Mouse (Mus musculus): ENCODE results near the gene 2700097O09Rik.
"Not testable (repeated sequence)": the region's sequence is repeated elsewhere in the genome, so short reads cannot be mapped to it uniquely, and the experiment has no call there.

The 2700097O09Rik gene

DNA sequence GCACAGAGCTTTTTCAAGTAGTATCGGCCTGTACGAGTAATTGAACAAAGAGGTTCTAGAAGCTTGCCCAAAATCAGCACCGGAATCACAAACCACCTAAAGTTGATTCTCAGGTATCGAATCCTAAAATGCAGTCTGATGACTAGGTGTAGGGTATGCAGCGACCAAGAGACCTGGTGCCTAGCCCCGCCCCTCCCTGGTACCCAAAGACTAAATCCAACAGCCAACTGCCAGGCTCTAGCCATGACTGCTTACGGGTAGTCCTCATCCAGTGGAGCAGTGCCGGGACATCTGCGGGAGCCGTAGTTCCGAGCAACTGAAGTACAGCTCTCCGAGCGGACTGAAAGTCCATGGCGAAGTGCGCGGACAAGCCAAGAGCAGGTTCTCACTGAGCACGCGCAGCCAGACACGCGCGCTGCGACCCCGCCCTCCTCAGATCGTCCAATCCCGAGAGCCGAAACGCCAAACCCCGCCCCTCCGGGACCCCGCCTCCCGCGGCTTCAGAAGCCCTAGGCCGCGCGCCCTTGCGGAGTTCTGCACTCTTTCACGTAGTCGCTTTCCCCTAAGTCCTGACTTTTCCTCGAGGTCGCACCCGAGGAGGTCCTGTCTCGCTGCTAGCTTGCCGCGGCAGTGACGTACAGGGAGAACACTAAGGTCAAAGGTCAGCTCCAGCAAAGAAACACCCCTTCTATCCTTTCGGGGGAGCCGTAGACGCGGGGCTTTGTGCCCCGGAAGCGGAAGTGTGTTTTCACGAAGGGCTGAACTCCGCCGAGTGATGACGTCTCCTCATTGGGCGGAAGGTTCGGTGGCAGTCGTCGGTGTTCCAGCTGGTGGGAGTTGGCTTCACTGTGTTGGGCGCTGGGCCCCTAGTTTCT lies at the start of gene 2700097O09Rik, which contains the start of gene Srp54a:
Gene 2700097O09Rik (minus strand): TSS at position 385 of the 875 bp plus-strand sequence.
Gene Srp54a (plus strand): TSS at position 537 of the 875 bp plus-strand sequence.
- peak; percentile 95 for DNase-seq

DNA sequence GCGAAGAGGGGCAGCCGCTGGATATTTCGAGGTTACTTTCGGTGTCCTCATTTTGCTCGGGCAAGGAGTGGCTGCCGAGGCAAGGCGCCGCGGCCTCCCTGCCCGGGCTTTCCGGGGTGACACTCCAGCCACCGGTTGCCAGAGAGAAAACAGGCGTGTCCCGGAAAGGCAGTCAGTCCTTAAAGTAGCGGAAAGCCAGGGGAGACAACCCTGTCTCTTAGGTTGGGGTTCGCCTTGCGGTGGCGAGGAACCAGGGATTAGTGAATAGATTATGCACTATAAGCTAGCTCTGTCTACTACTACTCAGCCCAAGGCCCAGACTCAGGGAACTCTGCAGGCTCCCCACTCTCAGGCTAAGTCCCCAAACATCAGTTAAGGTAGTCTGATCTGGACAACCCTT lies 44.8 kb upstream of the 2700097O09Rik start:
- DNase-seq = not testable (repeated sequence)

DNA sequence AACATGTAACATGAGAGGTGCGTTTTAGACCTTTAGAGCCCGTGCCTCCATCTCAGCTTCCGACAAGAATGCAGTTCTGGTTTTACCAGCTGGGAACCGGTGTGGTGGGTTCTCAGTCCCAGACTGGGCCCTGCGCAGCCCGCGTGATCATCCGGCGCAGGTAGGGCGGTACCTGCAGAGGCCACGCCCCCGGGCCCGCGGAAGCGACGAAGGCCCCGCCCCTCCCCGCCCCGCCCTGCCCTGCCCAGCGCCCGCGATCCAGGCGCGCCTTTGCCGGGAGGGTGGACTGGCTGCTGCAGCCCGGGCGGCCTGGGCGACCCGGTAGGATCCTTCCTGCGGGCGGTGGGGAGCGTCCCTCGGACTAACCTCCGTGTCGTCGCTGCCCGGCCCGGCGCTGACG lies 44.3 kb upstream of the 2700097O09Rik start, which contains the start of gene Fam177a:
Gene Fam177a (plus strand): TSS at position 228 of the 400 bp plus-strand sequence.
- DNase-seq = not testable (repeated sequence)

DNA sequence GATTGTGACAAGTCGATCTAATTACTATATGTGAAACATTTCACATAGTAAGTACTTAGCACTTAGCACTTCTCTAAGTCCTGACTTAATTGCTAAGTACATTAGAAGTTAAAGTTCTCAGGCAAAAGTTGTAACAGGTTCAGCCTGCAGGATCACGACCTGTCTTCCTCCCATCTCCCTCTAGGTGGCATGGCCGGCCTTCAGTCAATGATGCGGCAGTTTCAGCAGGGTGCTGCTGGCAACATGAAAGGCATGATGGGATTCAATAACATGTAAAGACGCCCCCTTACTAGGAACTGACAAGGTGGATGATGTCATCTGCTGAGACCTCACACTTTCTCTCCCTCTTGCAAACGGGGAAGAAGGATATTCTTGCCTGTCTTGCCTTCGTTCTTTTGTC lies 32.7 kb upstream of the 2700097O09Rik start:
- not testable (repeated sequence) for DNase-seq

DNA sequence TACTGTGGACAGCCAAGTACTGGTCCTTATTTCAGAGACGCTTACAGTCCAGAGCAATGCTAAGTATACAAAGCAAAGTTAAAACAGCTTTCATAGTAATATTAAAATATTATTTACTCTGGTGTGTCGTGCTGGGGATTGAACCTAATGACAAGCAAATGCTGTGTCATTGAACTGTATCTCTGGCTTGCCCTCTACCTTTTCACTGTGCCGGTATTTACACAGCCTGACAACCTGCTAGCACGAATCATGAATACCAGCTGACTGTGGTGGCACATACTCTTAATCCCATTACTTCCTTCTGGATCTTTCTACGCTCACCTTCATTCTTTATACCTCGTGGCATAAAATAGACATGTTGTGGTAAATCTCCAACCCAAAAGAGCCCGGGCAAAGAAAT lies 12.2 kb upstream of the 2700097O09Rik start:
- DNase-seq = not testable (repeated sequence)

DNA sequence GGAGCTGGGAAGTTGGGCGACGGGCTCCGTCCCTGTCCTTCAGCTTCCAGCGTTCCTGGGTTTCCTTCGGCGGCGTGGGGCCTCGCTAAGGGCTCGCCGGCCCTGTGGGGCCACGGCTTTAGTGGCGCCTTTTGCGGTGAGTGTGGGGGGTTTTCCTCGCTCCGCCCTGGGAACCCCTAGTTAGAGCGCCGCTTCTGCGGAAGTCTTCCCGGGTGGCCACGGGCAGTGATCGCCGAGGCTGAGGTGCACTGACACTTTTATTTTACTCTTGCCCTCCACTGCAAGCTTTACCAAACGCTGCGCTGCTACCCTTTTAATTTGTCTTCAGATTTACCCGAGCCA lies 662 bp upstream of the 2700097O09Rik start:
- DNase-seq = not testable (repeated sequence)

DNA sequence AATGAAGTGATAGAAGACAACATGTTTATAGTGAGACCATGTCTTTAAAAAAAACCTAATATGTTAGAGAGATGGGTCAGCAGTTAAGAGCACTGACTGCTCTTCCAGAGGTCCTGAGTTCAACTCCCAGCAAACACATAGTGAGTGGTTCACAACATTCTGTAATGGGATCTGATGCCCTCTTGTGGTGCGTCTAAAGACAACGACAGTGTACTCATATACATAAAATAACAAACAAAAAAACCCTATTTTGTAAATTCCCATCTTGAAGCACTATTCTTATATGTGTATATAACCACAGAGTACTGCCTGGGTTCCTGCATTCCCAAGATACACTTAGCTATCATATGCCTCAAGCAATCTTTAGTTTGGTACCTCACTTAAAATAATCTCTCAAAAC lies 1.2 kb downstream of the 2700097O09Rik start:
- DNase-seq = not testable (repeated sequence)

DNA sequence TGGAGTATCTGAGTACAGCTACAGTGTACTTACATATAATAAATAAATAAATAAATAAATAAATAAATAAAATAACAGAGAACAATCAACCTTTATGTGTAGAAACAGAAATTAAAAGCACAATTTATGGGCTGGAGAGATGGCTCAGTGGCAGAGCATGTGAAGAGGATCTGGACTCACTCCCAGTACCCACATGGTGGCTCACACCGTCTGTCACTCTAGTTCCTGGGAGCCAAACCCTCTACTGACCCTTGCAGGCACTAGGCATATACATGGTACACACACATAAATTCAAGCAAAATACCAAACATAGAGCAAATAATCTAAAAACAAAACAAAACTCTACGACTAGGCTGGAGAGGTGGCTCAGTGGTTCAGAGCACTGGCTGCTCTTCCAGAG lies 4.6 kb downstream of the 2700097O09Rik start:
- peak; percentile 74 for DNase-seq

DNA sequence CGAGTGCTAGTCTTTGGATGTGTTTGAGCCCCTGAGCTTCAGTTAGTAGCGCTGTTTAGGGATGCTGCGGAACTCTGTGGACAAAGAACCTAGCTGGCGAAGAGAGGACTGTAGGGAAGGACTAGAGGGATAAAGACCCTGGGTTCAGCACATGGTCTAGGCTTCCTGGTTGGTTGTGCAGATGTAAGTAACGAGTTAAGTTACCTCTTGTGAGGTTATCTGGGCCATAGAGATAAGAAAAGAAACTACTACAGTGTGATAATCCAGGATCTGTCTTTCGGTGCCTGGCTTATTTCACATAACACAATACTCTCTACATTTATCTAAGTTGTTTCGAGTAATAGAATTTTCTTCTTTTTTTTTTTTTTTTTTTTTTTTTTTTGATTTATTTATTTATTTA lies 6.2 kb downstream of the 2700097O09Rik start:
- DNase-seq = no peak

DNA sequence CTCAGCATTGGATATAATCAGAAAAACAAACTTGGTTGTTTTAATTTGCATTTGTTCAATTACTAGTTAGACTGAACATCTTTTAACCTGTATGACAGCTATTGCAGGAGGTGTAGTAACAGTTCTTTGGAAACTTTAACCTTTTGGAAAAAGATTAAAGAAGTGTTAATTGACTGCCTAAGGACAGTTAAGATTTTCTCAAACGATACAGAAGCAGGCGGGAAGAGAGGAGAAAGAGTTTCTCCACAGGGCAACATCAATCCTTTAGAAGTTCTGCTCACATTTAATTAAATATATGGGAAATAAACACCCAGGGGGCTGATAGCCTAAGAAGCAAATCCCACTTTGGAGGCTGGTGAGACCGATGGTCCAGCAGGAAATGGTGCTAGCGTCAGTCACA lies 7.4 kb downstream of the 2700097O09Rik start:
- DNase-seq = no peak

DNA sequence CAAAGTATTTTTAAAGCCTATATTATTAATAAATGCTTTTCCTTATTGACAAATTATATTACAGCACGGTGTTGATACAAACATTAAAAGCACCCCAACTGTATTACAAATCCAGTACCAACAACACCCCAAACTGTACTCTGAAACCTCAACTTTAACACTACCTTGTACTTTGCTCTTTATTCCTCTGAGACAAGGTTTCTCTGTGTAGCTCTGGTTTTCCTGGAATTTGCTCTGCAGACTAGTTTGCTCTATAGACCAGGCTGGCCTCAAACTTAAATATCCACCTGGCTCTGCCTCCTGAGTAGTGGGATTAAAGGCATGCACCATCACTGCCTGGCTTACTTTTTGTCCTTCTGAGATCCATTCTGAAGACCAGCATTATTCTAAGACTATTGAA lies 17.8 kb downstream of the 2700097O09Rik start:
- no peak for DNase-seq

DNA sequence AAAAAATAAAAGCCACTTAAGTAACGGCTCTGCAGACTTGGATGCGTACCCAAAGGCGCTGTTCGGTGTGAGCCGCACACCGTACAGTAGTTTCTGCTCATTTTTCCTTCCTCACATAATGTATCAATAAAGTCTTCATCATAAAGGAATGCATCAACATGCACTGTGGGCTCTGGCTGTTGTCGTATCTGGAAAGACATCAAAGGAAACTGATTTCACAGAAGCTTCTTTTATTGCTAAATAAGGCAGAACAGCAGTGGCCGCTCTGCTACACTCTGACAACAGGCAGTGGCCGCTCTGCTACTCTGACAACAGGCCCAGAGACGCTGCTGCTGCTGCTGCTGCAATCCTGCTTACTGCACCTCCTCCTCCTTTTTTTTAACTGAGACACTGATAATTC lies 18.9 kb downstream of the 2700097O09Rik start:
- DNase-seq = no peak

DNA sequence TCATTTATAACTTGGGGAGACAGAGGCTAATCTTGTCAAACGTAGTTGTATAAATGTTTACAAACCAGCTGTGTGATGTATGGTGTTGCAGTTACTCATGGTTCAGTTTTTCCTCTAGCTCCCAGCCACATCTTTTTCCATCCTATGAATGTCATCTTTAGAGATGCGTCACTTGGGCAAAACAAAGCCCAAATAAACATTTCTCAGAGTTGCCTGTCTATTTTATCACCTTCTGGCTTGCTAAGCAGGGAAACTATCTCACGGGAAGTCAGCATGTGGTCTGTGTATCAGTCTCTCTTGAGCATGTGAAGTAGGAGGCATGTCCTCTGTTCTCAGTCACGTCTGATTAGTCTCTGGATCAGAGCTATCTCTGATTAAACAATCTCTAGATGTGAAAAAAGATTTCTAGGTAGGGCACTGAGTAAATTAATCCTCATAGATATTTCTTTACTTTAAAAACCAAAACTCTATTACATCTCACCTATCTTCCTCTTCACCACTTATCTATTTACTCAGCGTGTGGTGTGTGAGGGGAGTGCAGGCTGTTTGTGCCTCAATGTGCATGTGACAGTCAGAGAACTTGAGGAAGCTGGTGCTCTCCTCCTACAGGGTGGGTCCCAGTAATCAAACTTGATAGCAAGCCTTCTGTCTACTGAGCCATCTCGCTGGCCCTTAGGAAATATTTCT lies 19.6 kb downstream of the 2700097O09Rik start:
- DNase-seq = no peak

DNA sequence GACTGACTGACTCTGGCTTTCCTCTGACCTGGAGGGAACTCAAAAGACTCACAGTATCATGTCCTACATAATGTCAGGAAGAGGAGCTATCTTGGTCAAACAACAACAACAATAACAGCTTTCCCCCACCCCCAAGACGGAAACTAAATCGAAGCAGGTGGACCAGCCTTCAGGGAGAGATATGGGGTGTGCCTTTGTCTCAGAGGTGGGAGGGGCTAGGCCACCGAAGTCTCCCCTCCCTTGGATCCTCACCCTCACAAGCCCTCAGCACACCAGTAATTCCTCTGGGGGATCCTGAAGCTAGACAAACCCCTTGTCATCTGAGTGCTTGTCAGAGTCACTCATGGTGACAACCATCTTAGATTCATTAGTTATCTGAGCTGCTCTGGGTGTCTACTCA lies 20.1 kb downstream of the 2700097O09Rik start:
- DNase-seq = no peak

DNA sequence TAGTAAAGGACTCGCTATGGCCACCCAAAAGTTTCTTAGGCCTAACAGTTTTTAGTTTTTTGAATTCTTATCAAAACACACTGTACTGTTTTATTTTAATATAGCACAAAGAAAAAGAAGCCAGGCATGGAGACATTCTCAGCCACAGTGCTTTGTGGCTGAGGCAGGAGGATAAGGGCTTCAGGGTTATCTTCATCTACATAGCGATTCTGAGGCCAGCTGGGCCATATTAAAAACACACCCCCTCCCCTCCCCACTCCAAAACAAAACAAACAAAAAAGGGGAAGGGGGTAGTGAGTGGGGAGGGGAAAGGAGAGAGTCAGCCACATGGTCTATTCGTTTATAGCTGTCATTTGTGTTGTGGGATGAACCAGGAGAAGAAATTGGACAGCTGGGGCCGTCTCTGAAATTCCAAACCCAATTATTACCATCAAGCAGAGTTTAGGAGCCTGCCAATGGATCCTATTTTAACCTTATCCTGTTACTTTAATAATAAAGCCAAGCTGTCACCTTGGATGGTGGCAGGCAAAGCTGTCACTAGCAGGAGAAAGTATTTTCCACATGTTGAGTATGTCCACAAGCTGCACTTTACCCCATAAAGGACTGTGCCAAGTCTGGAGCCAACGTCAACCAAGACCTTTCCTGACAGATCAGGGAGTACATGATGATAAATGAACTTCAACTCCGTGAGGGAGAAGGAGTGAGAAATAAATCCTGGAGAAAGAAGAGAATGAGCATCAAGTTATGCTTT lies 20.9 kb downstream of the 2700097O09Rik start:
- DNase-seq = no peak

DNA sequence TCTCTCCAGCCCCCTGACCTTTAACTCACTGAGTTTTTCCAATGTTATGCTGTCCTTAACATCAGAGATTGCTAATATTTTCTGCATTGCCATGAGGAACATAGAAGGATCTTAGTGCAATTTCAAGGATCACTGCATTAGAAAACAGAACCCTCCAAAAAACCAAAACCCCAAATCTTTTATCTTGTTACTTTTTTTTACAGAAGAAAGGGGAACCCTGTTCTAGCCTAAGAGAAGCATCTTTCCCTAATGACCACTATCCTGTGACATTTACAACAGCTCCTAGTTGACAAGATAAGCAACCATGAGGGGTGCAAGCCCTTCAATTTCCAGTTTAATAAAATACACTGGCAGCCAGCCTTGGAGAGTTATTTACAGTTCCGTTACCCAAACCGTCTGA lies 23.2 kb downstream of the 2700097O09Rik start:
- no peak for DNase-seq

DNA sequence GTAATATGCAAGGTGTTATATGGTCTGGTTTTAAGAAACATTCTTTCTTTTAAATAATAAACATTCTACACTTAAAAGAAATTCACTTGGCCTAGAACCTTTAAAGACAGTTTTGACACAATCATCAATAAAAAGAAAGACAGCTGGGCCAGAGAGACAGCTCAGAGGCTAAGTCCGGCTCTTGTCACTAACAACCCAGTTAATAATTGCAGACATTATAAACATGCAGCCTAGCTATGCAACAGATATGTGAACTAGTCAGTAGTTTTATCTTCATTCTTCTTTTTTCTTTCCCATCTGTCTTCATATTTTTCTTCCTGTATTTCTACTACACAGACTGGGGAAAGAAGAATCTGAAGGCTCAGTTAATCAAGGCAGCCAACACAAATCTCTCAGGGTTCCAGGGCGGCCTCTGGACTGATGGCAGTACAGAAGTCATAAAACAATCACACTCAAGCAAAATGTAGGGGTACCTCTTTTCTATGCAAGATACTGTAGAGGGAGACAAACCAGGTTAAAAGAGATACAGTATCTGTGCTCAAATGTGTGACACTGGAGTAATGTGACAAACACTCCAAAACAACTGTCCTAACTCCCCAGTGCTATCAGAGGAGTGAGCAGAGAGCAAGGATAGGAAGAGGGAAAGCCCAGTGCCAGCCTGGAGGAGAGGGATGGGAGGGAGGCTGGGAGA lies 25.2 kb downstream of the 2700097O09Rik start:
- DNase-seq = no peak

DNA sequence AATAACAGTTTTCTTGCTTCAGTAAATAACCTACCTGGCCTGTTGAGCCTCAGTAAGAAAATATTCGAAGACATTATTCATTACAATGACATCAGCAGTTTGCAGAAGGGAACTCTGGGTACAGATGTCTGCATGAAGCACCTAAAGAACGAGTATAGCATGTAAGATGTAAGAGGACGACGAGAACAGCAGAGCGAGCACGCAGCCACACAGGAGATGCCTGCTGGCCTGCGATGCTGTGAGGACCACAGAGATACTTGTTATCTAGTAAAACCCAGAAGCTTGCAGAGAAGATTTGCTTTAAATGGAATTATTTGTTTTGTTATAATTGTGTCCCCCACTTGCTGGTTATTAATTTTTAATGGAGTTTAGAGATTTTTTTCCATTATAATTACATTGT lies 26.6 kb downstream of the 2700097O09Rik start:
- DNase-seq = no peak

DNA sequence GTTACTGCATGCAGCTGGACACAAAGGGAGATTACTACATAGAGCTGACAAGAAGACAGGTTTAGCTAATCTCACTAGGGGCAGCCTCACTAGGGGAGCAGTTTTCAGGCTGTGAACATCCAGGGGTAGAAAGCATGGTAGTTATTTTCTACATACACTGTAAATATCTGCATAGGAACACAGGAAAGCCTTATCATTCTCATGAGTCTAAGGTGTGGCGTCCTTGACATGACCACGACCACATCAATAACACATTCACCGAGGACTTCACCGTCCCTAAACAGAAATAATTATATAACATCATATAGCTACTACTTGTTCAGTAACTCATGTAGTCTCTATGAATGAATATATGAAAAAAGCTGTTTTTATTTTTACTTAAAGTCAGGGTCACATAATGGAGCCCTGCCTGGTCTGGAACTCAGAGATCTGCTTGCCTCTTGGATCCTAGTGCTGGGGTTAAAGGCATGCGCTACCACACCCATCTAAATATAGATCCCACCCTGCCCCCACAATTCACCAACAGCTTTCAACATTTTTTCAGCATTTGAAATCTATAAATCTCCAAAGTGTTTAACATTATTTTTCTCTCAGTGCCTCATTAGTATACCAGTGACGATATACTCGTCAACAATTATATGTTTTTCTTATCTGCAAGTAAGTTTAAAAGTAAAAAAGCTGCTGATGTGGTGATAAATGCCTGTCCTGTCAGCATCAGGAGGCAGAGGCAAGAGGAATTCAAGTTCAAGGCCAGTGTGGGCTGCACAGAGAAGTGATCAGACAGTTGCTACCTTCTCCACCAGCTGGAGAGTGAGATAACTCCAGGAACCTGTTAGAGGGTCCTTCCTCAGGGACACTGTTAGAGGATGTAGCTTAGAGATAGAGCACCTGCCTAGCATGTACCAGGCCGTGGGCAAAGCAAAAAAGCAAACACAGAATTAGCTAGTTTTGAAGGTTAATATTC lies 28.4 kb downstream of the 2700097O09Rik start:
- DNase-seq = no peak

DNA sequence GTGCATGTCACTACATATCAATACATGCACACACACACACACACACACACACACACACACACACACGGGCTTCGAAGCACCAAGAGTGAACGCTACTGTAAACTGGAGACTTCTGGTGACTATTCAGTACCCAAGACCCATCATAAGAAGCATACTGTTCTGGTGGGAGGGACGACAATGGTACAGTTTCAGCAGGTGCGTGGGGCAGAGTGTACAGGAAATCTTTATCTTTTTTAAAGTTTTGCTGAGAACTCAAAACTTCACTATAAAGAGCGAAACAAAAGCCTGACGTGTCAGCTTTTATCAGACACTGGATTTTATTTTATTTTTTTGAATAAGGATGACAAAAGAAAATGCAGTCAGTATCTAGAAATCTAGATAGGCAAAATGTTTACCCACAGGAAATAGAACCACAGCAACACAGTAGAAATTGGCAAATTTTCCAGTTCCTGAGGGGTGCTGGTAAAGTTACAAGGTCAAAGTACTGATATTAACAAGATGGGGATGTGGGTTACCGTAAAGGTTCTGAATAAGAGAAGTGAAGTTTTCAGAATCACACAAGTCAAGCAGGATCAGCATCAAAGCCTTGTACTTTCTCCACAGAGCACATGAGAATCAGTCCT lies 30.1 kb downstream of the 2700097O09Rik start:
- no peak for DNase-seq

DNA sequence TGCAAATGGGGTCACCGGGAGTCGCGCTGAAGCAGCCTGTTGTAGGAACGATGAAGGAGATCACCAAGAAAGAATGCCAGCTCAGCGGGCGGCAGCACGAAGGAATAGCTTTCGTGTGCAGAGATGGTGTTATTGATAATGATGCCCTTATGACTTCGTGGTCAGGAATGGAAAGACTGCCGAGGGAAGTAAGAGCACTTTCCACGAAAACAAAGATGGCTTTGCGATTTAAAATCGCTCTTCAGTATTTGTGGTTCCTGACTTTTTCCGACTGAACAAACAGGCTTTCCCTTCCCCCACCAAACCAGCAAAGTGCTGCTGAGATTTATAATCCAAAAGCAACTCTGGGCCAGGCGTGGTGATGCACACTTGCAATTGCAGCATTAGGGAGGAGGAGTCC lies 38.9 kb downstream of the 2700097O09Rik start:
- no peak for DNase-seq

Measured in cerebellum, adult 11-12 months (tissue).